Mouse (Mus musculus): ENCODE results near the gene Pxylp1. TPM values are rescaled to one million over a fixed set of nuclear protein-coding genes. Genes with fewer than 3 reads are reported as not detected.

The Pxylp1 gene
- polyA plus RNA-seq, 1 experiment from 2014 or later, result 26.8 TPM

- in situ Hi-C loops (cut with MboI; ENCODE audit: low pct_unique_long_range_greater_than_20kb), result no loop called here
- DNase-seq (ENCODE audit: low read depth, low spot score) (no peak), ATAC-seq (no peak)
- H3K27me3 ChIP-seq, result no peaks in the 10 kb centered on the region
- TF ChIP-seq CTCF (IDR thresholded peaks at IDR 0.05), result no peak
- POLR2A ChIA-PET, result no interaction called here
- CTCF ChIA-PET, result interaction anchor here (1.4 to 2.9 kb wide), 3 partner anchors 8 to 177 kb away, joined by 3 to 18 read pairs (median 4); no protein-coding TSS in a partner anchor
Observed at GRCm38 (mm10) chr9:96891341-96892330, 833 bp downstream of the Pxylp1 start.

DNA sequence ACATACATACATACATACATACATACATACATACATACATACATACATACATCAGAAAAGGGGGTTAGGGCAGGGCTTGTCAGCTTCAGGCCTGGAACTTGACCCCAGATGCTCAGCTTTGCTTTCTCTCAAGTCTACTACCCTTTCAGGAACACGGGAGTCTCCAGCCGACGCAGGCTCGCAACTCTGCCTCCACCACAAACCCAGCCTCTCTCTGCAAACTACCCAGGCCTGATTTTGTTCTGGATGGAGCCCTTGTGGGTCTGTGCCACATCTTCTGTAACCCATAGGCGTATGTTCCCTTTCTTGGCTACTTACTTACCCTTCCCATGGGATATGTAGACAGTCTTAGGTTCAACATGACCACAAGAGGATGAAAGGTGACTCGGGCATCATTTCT, 1.7 kb downstream of the Pxylp1 start:
- no peak for TF ChIP-seq CTCF (IDR thresholded peaks at IDR 0.05)
- H3K27me3 ChIP-seq, result no peaks in the 10 kb centered on the region
- POLR2A ChIA-PET, result no interaction called here
- CTCF ChIA-PET, result interaction anchor here (2.6 to 2.9 kb wide), 2 partner anchors 8 to 12 kb away, joined by 12 to 18 read pairs; no protein-coding TSS in a partner anchor
- DNase-seq (ENCODE audit: low read depth, low spot score) (no peak), ATAC-seq (no peak)
- in situ Hi-C loops (cut with MboI; ENCODE audit: low pct_unique_long_range_greater_than_20kb), result no loop called here

GRCm38 (mm10) chr9:96890266-96890665, 2.2 kb downstream of the Pxylp1 start:
- POLR2A ChIA-PET, result no interaction called here
- ATAC-seq, result no peak
- in situ Hi-C loops (cut with MboI; ENCODE audit: low pct_unique_long_range_greater_than_20kb), result no loop called here

DNA sequence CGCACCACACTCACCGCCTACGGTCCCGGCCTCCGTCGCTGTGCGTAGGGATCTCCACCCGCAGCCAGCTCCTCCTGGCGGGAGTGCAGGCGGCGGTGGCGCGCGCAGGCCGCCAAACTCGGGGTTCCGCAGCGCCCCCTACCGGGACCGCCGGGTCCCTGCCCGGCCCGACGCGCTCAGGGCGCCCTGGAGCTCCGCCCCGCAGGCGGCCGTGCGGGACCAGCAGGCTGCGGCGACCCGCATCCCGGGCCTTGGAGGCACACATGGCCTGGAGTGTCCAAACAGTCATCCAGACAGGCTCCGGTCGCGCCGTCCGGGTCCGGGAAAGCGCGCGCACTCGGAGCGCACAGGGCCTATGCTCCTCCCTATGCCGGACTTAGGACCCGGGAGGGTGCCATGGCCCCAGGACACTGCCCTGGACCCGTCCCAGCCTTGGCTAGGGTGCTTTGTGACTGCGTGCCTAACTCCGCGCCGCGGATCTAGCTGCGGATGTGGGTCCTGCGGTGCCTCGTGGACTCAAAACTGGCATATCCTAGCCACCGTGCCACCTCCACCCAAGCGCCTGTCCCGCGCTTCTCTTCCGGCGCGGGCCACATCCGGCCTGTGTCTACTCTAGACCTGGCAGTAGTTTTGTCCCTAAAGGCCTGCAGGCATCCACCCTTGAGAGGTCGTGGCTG, 3.0 kb downstream of the Pxylp1 start:
- in situ Hi-C loops (cut with MboI; ENCODE audit: low pct_unique_long_range_greater_than_20kb), result loop anchor here (5.0 kb wide), 1 partner anchor 42 kb away; no protein-coding TSS in a partner anchor
- CTCF ChIA-PET, result interaction anchor here (0.5 to 2.9 kb wide), 15 partner anchors 9 to 1288 kb away, joined by 3 to 18 read pairs (median 4); no protein-coding TSS in a partner anchor
- no peaks in the 10 kb centered on the region for H3K27me3 ChIP-seq
- DNase-seq (ENCODE audit: low read depth, low spot score), result no peak
- TF ChIP-seq CTCF (IDR thresholded peaks at IDR 0.05), result no peak
- peak; percentile 92 for ATAC-seq
- POLR2A ChIA-PET, result interaction anchor here (1.6 kb wide), 1 partner anchor 10 kb away, joined by 4 read pairs; no protein-coding TSS in a partner anchor

More at GRCm38 (mm10) chr9:96890266-96890665, 2.2 kb downstream of the Pxylp1 start:
- no peaks in the 10 kb centered on the region for H3K27me3 ChIP-seq
- no peak for TF ChIP-seq CTCF (IDR thresholded peaks at IDR 0.05)
- CTCF ChIA-PET, result interaction anchor here (2.0 to 2.9 kb wide), 3 partner anchors 9 to 13 kb away, joined by 7 to 18 read pairs (median 12); no protein-coding TSS in a partner anchor
- DNase-seq (ENCODE audit: low read depth, low spot score), result no peak

- in situ Hi-C loops (cut with MboI; ENCODE audit: low pct_unique_long_range_greater_than_20kb), result loop anchor here (5.0 kb wide), 1 partner anchor 42 kb away; no protein-coding TSS in a partner anchor
- POLR2A ChIA-PET, result interaction anchor here (1.6 kb wide), 1 partner anchor 10 kb away, joined by 4 read pairs; no protein-coding TSS in a partner anchor
- DNase-seq (ENCODE audit: low read depth, low spot score), result no peak
- no peak for TF ChIP-seq CTCF (IDR thresholded peaks at IDR 0.05)
- peak; percentile 36 for ATAC-seq
- no peaks in the 10 kb centered on the region for H3K27me3 ChIP-seq
- CTCF ChIA-PET, result interaction anchor here (0.6 to 2.9 kb wide), 14 partner anchors 8 to 204 kb away, joined by 3 to 18 read pairs (median 4); no protein-coding TSS in a partner anchor
Observed at GRCm38 (mm10) chr9:96888742-96889344, 3.6 kb downstream of the Pxylp1 start.

DNA sequence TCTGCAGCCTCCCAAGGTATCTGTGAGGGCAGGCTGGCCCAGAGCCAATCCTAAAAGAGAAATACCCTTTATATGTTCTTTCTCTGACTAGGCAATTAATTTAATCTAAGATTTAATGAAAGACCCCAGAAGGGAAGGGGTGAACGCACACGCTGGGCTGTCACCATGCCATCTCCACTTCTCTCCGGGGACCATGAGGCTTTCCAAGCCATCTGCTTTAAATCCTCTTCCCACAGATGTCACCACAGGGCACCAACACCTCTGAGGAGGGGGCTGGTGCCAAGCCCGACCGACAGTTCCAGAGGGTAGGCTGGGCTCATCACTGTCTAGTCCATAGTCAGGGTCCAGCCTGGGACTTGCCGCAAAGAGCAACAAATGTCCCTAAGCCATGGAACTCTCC, 4.5 kb downstream of the Pxylp1 start:
- DNase-seq (ENCODE audit: low read depth, low spot score) (no peak), ATAC-seq (no peak)
- ChIA-PET POLR2A (interaction anchor here (1.6 kb wide), 1 partner anchor 9 kb away, joined by 4 read pairs; no protein-coding TSS in a partner anchor), CTCF (interaction anchor here (1.6 kb wide), 1 partner anchor 11 kb away, joined by 4 read pairs; no protein-coding TSS in a partner anchor)
- H3K27me3 ChIP-seq, result no peaks in the 10 kb centered on the region
- in situ Hi-C loops (cut with MboI; ENCODE audit: low pct_unique_long_range_greater_than_20kb), result loop anchor here (5.0 kb wide), 1 partner anchor 41 kb away; no protein-coding TSS in a partner anchor
- no peak for TF ChIP-seq CTCF (IDR thresholded peaks at IDR 0.05)

- in situ Hi-C loops (cut with MboI; ENCODE audit: low pct_unique_long_range_greater_than_20kb), result loop anchor here (5.0 kb wide), 1 partner anchor 40 kb away; no protein-coding TSS in a partner anchor
- ChIA-PET POLR2A (interaction anchor here (1.1 kb wide), 1 partner anchor 12 kb away, joined by 3 read pairs; no protein-coding TSS in a partner anchor), CTCF (interaction anchor here (1.5 to 2.2 kb wide), 2 partner anchors 16 to 55 kb away, joined by 4 to 16 read pairs; no protein-coding TSS in a partner anchor)
- TF ChIP-seq CTCF (IDR thresholded peaks at IDR 0.05), result no peak
- DNase-seq (ENCODE audit: low read depth, low spot score) (no peak), ATAC-seq (no peak)
- H3K27me3 ChIP-seq, result no peaks in the 10 kb centered on the region
Observed at GRCm38 (mm10) chr9:96887492-96887891, 5.0 kb downstream of the Pxylp1 start.

- H3K27me3 ChIP-seq, result no peaks in the 10 kb centered on the region
- ChIA-PET CTCF (interaction anchor here (0.9 to 2.5 kb wide), 7 partner anchors 8 to 248 kb away, joined by 3 to 16 read pairs (median 4); no protein-coding TSS in a partner anchor), POLR2A (no interaction called here)
- no peak for TF ChIP-seq CTCF (IDR thresholded peaks at IDR 0.05)
- ATAC-seq (no peak), DNase-seq (ENCODE audit: low read depth, low spot score) (no peak)
- in situ Hi-C loops (cut with MboI; ENCODE audit: low pct_unique_long_range_greater_than_20kb), result loop anchor here (5.0 kb wide), 1 partner anchor 38 kb away; no protein-coding TSS in a partner anchor
Observed at GRCm38 (mm10) chr9:96885781-96886180, 6.7 kb downstream of the Pxylp1 start.

- TF ChIP-seq CTCF (IDR thresholded peaks at IDR 0.05), result no peak
- POLR2A ChIA-PET, result interaction anchor here (0.9 kb wide), 1 partner anchor 13 kb away, joined by 4 read pairs; no protein-coding TSS in a partner anchor
- in situ Hi-C loops (cut with MboI; ENCODE audit: low pct_unique_long_range_greater_than_20kb), result no loop called here
- H3K27me3 ChIP-seq, result no peaks in the 10 kb centered on the region
- CTCF ChIA-PET, result interaction anchor here (0.7 to 2.1 kb wide), 6 partner anchors 10 to 54 kb away, joined by 3 to 7 read pairs (median 3); no protein-coding TSS in a partner anchor
- ATAC-seq (no peak), DNase-seq (ENCODE audit: low read depth, low spot score) (no peak)
Observed at GRCm38 (mm10) chr9:96882496-96883265, 9.8 kb downstream of the Pxylp1 start.
